Mouse (Mus musculus) kidney, postnatal 4 days (tissue): ENCODE data around the gene Lingo3.
"Not testable (repeated sequence)": the region's sequence is repeated elsewhere in the genome, so short reads cannot be mapped to it uniquely, and the experiment has no call there.

Source experiments
- DNase-seq, 2 experiments: peaks; one replicate each; pipeline ENCODE4 v3.0.0; 2021; ENCODE audit warnings: mixed read lengths in 2 of 2

The Lingo3 gene

GRCm38 (mm10) chr10:80819406-80819805 lies 24.4 kb downstream of the Lingo3 start:
- no peak for DNase-seq

GRCm38 (mm10) chr10:80818599-80819281 lies 25.1 kb downstream of the Lingo3 start:
- DNase-seq: no peak

GRCm38 (mm10) chr10:80817955-80818354 lies 25.9 kb downstream of the Lingo3 start:
- not testable (repeated sequence) for DNase-seq

- no peak for DNase-seq
Measured at GRCm38 (mm10) chr10:80817164-80817563, 26.7 kb downstream of the Lingo3 start.

- DNase-seq: not testable (repeated sequence)
Measured at GRCm38 (mm10) chr10:80816303-80816702, 27.5 kb downstream of the Lingo3 start.

- DNase-seq: no peak
Measured at GRCm38 (mm10) chr10:80814800-80815199, 29.0 kb downstream of the Lingo3 start.

GRCm38 (mm10) chr10:80813366-80813765 lies 30.5 kb downstream of the Lingo3 start, which contains the start of gene Jsrp1:
Gene Jsrp1, minus strand, starts transcription at chr10:80813498.
- DNase-seq: no peak

- no peak for DNase-seq
Measured at GRCm38 (mm10) chr10:80812391-80813041, 31.3 kb downstream of the Lingo3 start.

- peak; percentile 40 to 45 for DNase-seq
Measured at GRCm38 (mm10) chr10:80810084-80810483, 33.8 kb downstream of the Lingo3 start.

- peak; percentile 43 to 62 for DNase-seq
Measured at GRCm38 (mm10) chr10:80808985-80809632, 34.7 kb downstream of the Lingo3 start.

GRCm38 (mm10) chr10:80808099-80808984 lies 35.5 kb downstream of the Lingo3 start:
- DNase-seq: peak; percentile 49 to 59

GRCm38 (mm10) chr10:80807057-80807627 lies 36.7 kb downstream of the Lingo3 start:
- peak; percentile 79 to 86 for DNase-seq

GRCm38 (mm10) chr10:80806341-80807056 lies 37.3 kb downstream of the Lingo3 start:
- no peak for DNase-seq

- DNase-seq: peak; percentile 92
Measured at GRCm38 (mm10) chr10:80805925-80806324, 37.9 kb downstream of the Lingo3 start.

- no peak for DNase-seq
Measured at GRCm38 (mm10) chr10:80805322-80805721, 38.5 kb downstream of the Lingo3 start.

- DNase-seq: no peak
Measured at GRCm38 (mm10) chr10:80804916-80805315, 38.9 kb downstream of the Lingo3 start, which contains the start of gene Amh. Gene Amh, plus strand, starts transcription at chr10:80805243.

- no peak for DNase-seq
Measured at GRCm38 (mm10) chr10:80804340-80804739, 39.5 kb downstream of the Lingo3 start.

- no peak for DNase-seq
Measured at GRCm38 (mm10) chr10:80802996-80803395, 40.8 kb downstream of the Lingo3 start.

- DNase-seq: no peak
Measured at GRCm38 (mm10) chr10:80802204-80802912, 41.5 kb downstream of the Lingo3 start.

GRCm38 (mm10) chr10:80799070-80799566 lies 44.7 kb downstream of the Lingo3 start:
- no peak for DNase-seq
